Mouse (Mus musculus) thymus, postnatal 36 days (tissue): ENCODE data around the gene Zfp512b.
A peak's percentile ranks its signal among the peaks of the same experiment; 100 is the strongest.

ENCODE experiments used
- DNase-seq, 2 experiments: peaks; one replicate each; pipeline ENCODE4 v3.0.0; 2022; ENCODE audit warnings: mixed read lengths in 2 of 2

Zfp512b gene

GRCm38 (mm10) chr2:181589011-181589731 lies 3.4 kb downstream of the Zfp512b start:
- DNase-seq = no peak

GRCm38 (mm10) chr2:181588229-181588780 lies 4.3 kb downstream of the Zfp512b start:
- DNase-seq = no peak

- DNase-seq = no peak
These were observed 4.8 kb downstream of the Zfp512b start for GRCm38 (mm10) chr2:181587796-181588195.

GRCm38 (mm10) chr2:181586124-181586523 lies 6.5 kb downstream of the Zfp512b start:
- DNase-seq = no peak

- no peak for DNase-seq
These were observed 7.1 kb downstream of the Zfp512b start for GRCm38 (mm10) chr2:181585506-181585905.

GRCm38 (mm10) chr2:181584411-181584942 lies 8.1 kb downstream of the Zfp512b start, which contains the start of gene Uckl1:
Gene Uckl1 (minus strand): TSS chr2:181584892.
- DNase-seq = no peak

GRCm38 (mm10) chr2:181583460-181584257 lies 8.9 kb downstream of the Zfp512b start:
- no peak for DNase-seq

- DNase-seq = no peak
These were observed 9.7 kb downstream of the Zfp512b start for GRCm38 (mm10) chr2:181582939-181583338.

- DNase-seq = peak in 1 of 2 experiments; percentile 1
These were observed 10.2 kb downstream of the Zfp512b start for GRCm38 (mm10) chr2:181582358-181582757.

- DNase-seq = peak; percentile 82 to 85
These were observed 11.0 kb downstream of the Zfp512b start for GRCm38 (mm10) chr2:181581402-181582120.

GRCm38 (mm10) chr2:181581016-181581401 lies 11.6 kb downstream of the Zfp512b start:
- DNase-seq = peak; percentile 77 to 85

- DNase-seq = no peak
These were observed 12.4 kb downstream of the Zfp512b start for GRCm38 (mm10) chr2:181580131-181580772.

- DNase-seq = no peak
These were observed 12.9 kb downstream of the Zfp512b start for GRCm38 (mm10) chr2:181579681-181580080.

- no peak for DNase-seq
These were observed 13.6 kb downstream of the Zfp512b start for GRCm38 (mm10) chr2:181578790-181579618.

GRCm38 (mm10) chr2:181577981-181578581 lies 14.5 kb downstream of the Zfp512b start:
- peak in 1 of 2 experiments; percentile 0 for DNase-seq

- peak in 1 of 2 experiments; percentile 1 for DNase-seq
These were observed 15.5 kb downstream of the Zfp512b start for GRCm38 (mm10) chr2:181577126-181577525.

GRCm38 (mm10) chr2:181576613-181577012 lies 16.0 kb downstream of the Zfp512b start:
- DNase-seq = no peak

GRCm38 (mm10) chr2:181574921-181575545 lies 17.6 kb downstream of the Zfp512b start:
- no peak for DNase-seq

- no peak for DNase-seq
These were observed 18.6 kb downstream of the Zfp512b start for GRCm38 (mm10) chr2:181573961-181574360.
